Mouse (Mus musculus): Measurements from ENCODE around the gene Pga5.

- TF ChIP-seq ZC3H11A (IDR thresholded peaks at IDR 0.05; ENCODE audit: borderline replicate concordance, low read depth, low read length) (no peak), HCFC1 (IDR thresholded peaks at IDR 0.05; ENCODE audit: borderline replicate concordance, insufficient read depth, low read length) (no peak), ZNF384 (IDR thresholded peaks at IDR 0.05; ENCODE audit: low read depth, low read length) (no peak)
These were observed 34.3 kb upstream of the Pga5 start for GRCm38 (mm10) chr19:10712194-10712593.
